Mouse (Mus musculus): ENCODE measurements at regions not wholly inside any gene's neighbourhood (a gene's known extent, or its start where the extent isn't known, plus 50 kb on each side); places are given as distances from the start of the nearest gene placed in this dataset.

GRCm38 (mm10) chr13:83742102-83742501, 238.3 kb downstream of the Mef2c start:
- no peaks in the 10 kb centered on the region for H3K36me3 ChIP-seq (ENCODE audit: control insufficient read depth, insufficient read depth, low read length)
- H3K27ac ChIP-seq (ENCODE audit: control insufficient read depth, insufficient read depth, low read length) = no peak overlapping the region
- no peak overlapping the region for H3K4me3 ChIP-seq (ENCODE audit: control insufficient read depth, insufficient read depth, low read length)
- WGBS = 88% methylated on average over 2 of the region's 2 CpGs
- no peak for DNase-seq
- no peak for TF ChIP-seq POLR2A (IDR thresholded peaks at IDR 0.05; ENCODE audit: control insufficient read depth, extremely low read depth, insufficient read depth, low read length, poor library complexity)
- TF ChIP-seq CTCF (IDR thresholded peaks at IDR 0.05; ENCODE audit: borderline replicate concordance, control insufficient read depth, extremely low read depth, insufficient read depth, low read length, poor library complexity) = no peak
- H3K27me3 ChIP-seq (ENCODE audit: control insufficient read depth, insufficient read depth, low read length) = peaks cover 10% of the 10 kb centered on the region
- peaks cover 2% of the 10 kb centered on the region; the same call in 1 of the 2 replicates for H3K4me1 ChIP-seq (replicated peaks; ENCODE audit: control insufficient read depth, insufficient read depth, low read length)

- Histone ChIP-seq H3K4me1 (replicated peaks; ENCODE audit: control insufficient read depth, insufficient read depth, low read length) (peaks cover 2% of the 10 kb centered on the region; the same call in 1 of the 2 replicates), H3K36me3 (ENCODE audit: control insufficient read depth, insufficient read depth, low read length) (no peaks in the 10 kb centered on the region), H3K27me3 (ENCODE audit: control insufficient read depth, insufficient read depth, low read length) (peaks cover 7% of the 10 kb centered on the region), H3K27ac (ENCODE audit: control insufficient read depth, insufficient read depth, low read length) (no peak overlapping the region), H3K4me3 (ENCODE audit: control insufficient read depth, insufficient read depth, low read length) (no peak overlapping the region)
- DNase-seq = no peak
- WGBS = 87% methylated on average over 3 of the region's 3 CpGs
- no peak for TF ChIP-seq CTCF (IDR thresholded peaks at IDR 0.05; ENCODE audit: borderline replicate concordance, control insufficient read depth, extremely low read depth, insufficient read depth, low read length, poor library complexity)
- no peak for TF ChIP-seq POLR2A (IDR thresholded peaks at IDR 0.05; ENCODE audit: control insufficient read depth, extremely low read depth, insufficient read depth, low read length, poor library complexity)
Measured at GRCm38 (mm10) chr13:83742546-83742945, 238.7 kb downstream of the Mef2c start.

- no peaks in the 10 kb centered on the region for H3K36me3 ChIP-seq (ENCODE audit: control insufficient read depth, insufficient read depth, low read length)
- no peak overlapping the region for H3K4me3 ChIP-seq (ENCODE audit: control insufficient read depth, insufficient read depth, low read length)
- H3K4me1 ChIP-seq (replicated peaks; ENCODE audit: control insufficient read depth, insufficient read depth, low read length) = no peaks in the 10 kb centered on the region
- no peak overlapping the region for H3K27ac ChIP-seq (ENCODE audit: control insufficient read depth, insufficient read depth, low read length)
- H3K27me3 ChIP-seq (ENCODE audit: control insufficient read depth, insufficient read depth, low read length) = peaks cover 3% of the 10 kb centered on the region; the same call in 1 of the 2 replicates
- TF ChIP-seq CTCF (IDR thresholded peaks at IDR 0.05; ENCODE audit: borderline replicate concordance, control insufficient read depth, extremely low read depth, insufficient read depth, low read length, poor library complexity) (no peak), POLR2A (IDR thresholded peaks at IDR 0.05; ENCODE audit: control insufficient read depth, extremely low read depth, insufficient read depth, low read length, poor library complexity) (no peak)
- WGBS = 88% methylated on average over 2 of the region's 2 CpGs
- DNase-seq = no peak
Measured at GRCm38 (mm10) chr13:83743381-83743780, 239.5 kb downstream of the Mef2c start.

DNA sequence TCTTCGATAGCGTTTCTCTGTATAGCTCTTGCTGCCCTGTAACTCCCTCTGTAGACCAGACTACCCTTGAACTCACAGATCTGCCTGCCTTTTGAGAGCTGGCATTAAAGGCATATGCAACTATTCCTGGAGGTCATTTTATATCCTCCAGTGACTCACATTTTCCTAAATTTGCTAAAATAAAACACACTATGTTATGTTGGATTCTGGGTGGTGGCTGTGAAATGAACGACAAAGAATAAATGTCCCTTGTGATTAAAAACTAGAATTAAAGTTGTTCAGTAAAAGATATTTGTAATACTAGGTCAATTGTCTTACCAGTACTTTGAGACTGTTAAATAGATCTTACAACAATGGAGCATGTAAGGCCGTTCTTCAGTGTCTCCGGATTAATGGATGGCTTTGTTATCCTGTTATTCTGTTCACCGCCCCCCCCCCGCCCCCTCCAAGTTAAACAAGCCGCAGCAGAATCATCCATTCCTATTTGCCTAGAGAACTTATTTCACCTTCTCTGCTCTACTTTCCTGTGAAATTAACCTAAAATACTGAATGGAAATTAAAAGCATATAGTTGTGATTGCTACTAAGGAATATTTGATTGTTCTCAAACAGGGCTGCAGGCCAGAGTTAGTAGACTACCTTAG, 240.4 kb downstream of the Mef2c start:
- no peak overlapping the region for H3K4me3 ChIP-seq (ENCODE audit: control insufficient read depth, insufficient read depth, low read length)
- H3K4me1 ChIP-seq (replicated peaks; ENCODE audit: control insufficient read depth, insufficient read depth, low read length) = no peaks in the 10 kb centered on the region
- no peak for TF ChIP-seq POLR2A (IDR thresholded peaks at IDR 0.05; ENCODE audit: control insufficient read depth, extremely low read depth, insufficient read depth, low read length, poor library complexity)
- no peak for TF ChIP-seq CTCF (IDR thresholded peaks at IDR 0.05; ENCODE audit: borderline replicate concordance, control insufficient read depth, extremely low read depth, insufficient read depth, low read length, poor library complexity)
- H3K27ac ChIP-seq (ENCODE audit: control insufficient read depth, insufficient read depth, low read length) = no peak overlapping the region
- peaks cover 3% of the 10 kb centered on the region; the same call in 1 of the 2 replicates for H3K27me3 ChIP-seq (ENCODE audit: control insufficient read depth, insufficient read depth, low read length)
- no peaks in the 10 kb centered on the region for H3K36me3 ChIP-seq (ENCODE audit: control insufficient read depth, insufficient read depth, low read length)
- 71% methylated on average over 8 of the region's 8 CpGs for WGBS
- no peak for DNase-seq

DNA sequence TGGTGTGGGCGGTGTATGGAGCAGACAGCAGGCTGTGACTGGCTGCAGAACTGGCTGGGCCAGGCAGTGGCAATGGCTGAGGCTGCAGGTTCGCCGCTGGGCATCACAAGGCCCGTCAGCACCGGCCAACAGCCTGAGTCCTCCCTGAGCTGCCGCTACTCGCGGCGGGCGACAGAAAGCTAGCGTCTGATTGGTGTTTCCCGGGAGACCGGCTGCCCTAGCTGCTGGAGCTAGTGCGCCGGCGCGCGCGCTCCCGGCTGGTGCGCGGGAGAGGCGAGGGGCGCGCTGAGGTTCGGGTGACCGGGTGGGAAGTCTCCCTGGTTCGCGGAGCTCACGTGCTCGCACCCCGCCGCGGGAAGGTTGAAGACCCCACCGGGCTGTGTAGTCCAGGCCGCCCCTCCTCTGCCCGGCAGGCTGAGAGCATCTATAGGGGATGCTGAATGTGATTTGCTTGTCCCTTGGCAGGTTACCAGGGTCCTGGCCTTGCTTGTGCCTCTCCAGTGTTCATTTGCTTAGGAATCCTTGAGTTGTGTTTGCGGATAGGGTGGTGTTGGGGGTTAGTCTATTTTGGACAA, 241.2 kb downstream of the Mef2c start:
- no peak overlapping the region for H3K4me3 ChIP-seq (ENCODE audit: control insufficient read depth, insufficient read depth, low read length)
- no peak overlapping the region for H3K27ac ChIP-seq (ENCODE audit: control insufficient read depth, insufficient read depth, low read length)
- no peaks in the 10 kb centered on the region for H3K36me3 ChIP-seq (ENCODE audit: control insufficient read depth, insufficient read depth, low read length)
- WGBS = 4% methylated on average over 38 of the region's 38 CpGs
- no peak for TF ChIP-seq CTCF (IDR thresholded peaks at IDR 0.05; ENCODE audit: borderline replicate concordance, control insufficient read depth, extremely low read depth, insufficient read depth, low read length, poor library complexity)
- no peak for TF ChIP-seq POLR2A (IDR thresholded peaks at IDR 0.05; ENCODE audit: control insufficient read depth, extremely low read depth, insufficient read depth, low read length, poor library complexity)
- no peaks in the 10 kb centered on the region for H3K4me1 ChIP-seq (replicated peaks; ENCODE audit: control insufficient read depth, insufficient read depth, low read length)
- no peak for DNase-seq
- H3K27me3 ChIP-seq (ENCODE audit: control insufficient read depth, insufficient read depth, low read length) = peaks cover 3% of the 10 kb centered on the region; the same call in 1 of the 2 replicates

- Histone ChIP-seq H3K36me3 (ENCODE audit: control insufficient read depth, insufficient read depth, low read length) (no peaks in the 10 kb centered on the region), H3K27me3 (ENCODE audit: control insufficient read depth, insufficient read depth, low read length) (peaks cover 3% of the 10 kb centered on the region; the same call in 1 of the 2 replicates), H3K4me1 (replicated peaks; ENCODE audit: control insufficient read depth, insufficient read depth, low read length) (no peaks in the 10 kb centered on the region), H3K4me3 (ENCODE audit: control insufficient read depth, insufficient read depth, low read length) (no peak overlapping the region), H3K27ac (ENCODE audit: control insufficient read depth, insufficient read depth, low read length) (no peak overlapping the region)
- DNase-seq = no peak
- TF ChIP-seq POLR2A (IDR thresholded peaks at IDR 0.05; ENCODE audit: control insufficient read depth, extremely low read depth, insufficient read depth, low read length, poor library complexity) (no peak), CTCF (IDR thresholded peaks at IDR 0.05; ENCODE audit: borderline replicate concordance, control insufficient read depth, extremely low read depth, insufficient read depth, low read length, poor library complexity) (no peak)
- WGBS = 86% methylated on average over 5 of the region's 5 CpGs
Measured at GRCm38 (mm10) chr13:83745961-83746360, 242.1 kb downstream of the Mef2c start.
